Mouse (Mus musculus) retina, embryonic 14.5 days (tissue): ENCODE results near the gene Fbxl20.
A peak's percentile ranks its signal among the peaks of the same experiment; 100 is the strongest.

Experiments used
- DNase-seq: peaks from one replicate; pipeline ENCODE4 v3.0.0-alpha.2; 2015; ENCODE audit warnings: low spot score

The Fbxl20 gene

GRCm38 (mm10) chr11:98088224-98088623 lies 62.0 kb downstream of the Fbxl20 start:
- peak; percentile 13 for DNase-seq

- DNase-seq = no peak
These were observed 63.6 kb downstream of the Fbxl20 start for GRCm38 (mm10) chr11:98086574-98086973.

GRCm38 (mm10) chr11:98086141-98086540 lies 64.1 kb downstream of the Fbxl20 start:
- DNase-seq = no peak

GRCm38 (mm10) chr11:98082745-98083144 lies 67.5 kb downstream of the Fbxl20 start:
- no peak for DNase-seq

GRCm38 (mm10) chr11:98080450-98080849 lies 69.8 kb downstream of the Fbxl20 start:
- no peak for DNase-seq

- no peak for DNase-seq
These were observed 73.1 kb downstream of the Fbxl20 start for GRCm38 (mm10) chr11:98077086-98077485.

GRCm38 (mm10) chr11:98075195-98075808 lies 74.9 kb downstream of the Fbxl20 start:
- peak; percentile 94 for DNase-seq

- no peak for DNase-seq
These were observed 76.8 kb downstream of the Fbxl20 start for GRCm38 (mm10) chr11:98073442-98073841.

GRCm38 (mm10) chr11:98067255-98067654 lies 82.9 kb downstream of the Fbxl20 start:
- no peak for DNase-seq

GRCm38 (mm10) chr11:98066201-98066600 lies 84.0 kb downstream of the Fbxl20 start:
- DNase-seq = no peak

GRCm38 (mm10) chr11:98061904-98062562 lies 88.2 kb downstream of the Fbxl20 start:
- DNase-seq = no peak

- DNase-seq = no peak
These were observed 88.8 kb downstream of the Fbxl20 start for GRCm38 (mm10) chr11:98061441-98061840.

- DNase-seq = no peak
These were observed 90.0 kb downstream of the Fbxl20 start for GRCm38 (mm10) chr11:98060104-98060692.

GRCm38 (mm10) chr11:98059662-98060061 lies 90.5 kb downstream of the Fbxl20 start:
- no peak for DNase-seq

- DNase-seq = no peak
These were observed 92.2 kb downstream of the Fbxl20 start for GRCm38 (mm10) chr11:98057998-98058397.

GRCm38 (mm10) chr11:98057466-98057865 lies 92.7 kb downstream of the Fbxl20 start:
- no peak for DNase-seq

- DNase-seq = peak; percentile 83
These were observed 97.0 kb downstream of the Fbxl20 start, which contains the start of gene Stac2 for GRCm38 (mm10) chr11:98052989-98053834. TSS of gene Stac2 (minus strand) at chr11:98053462.

GRCm38 (mm10) chr11:98052129-98052988 lies 97.8 kb downstream of the Fbxl20 start:
- peak; percentile 55 for DNase-seq

GRCm38 (mm10) chr11:98051611-98052128 lies 98.5 kb downstream of the Fbxl20 start:
- peak; percentile 53 for DNase-seq

GRCm38 (mm10) chr11:98050940-98051339 lies 99.3 kb downstream of the Fbxl20 start:
- no peak for DNase-seq

GRCm38 (mm10) chr11:98050520-98050815 lies 99.7 kb downstream of the Fbxl20 start:
- DNase-seq = no peak
